Mouse (Mus musculus) lung, postnatal 4 days (tissue): ENCODE results near the gene Maml2.

ENCODE experiments used
- DNase-seq, 2 experiments: peaks; one replicate each; pipeline ENCODE4 v3.0.0; 2021

Gene Maml2

DNA sequence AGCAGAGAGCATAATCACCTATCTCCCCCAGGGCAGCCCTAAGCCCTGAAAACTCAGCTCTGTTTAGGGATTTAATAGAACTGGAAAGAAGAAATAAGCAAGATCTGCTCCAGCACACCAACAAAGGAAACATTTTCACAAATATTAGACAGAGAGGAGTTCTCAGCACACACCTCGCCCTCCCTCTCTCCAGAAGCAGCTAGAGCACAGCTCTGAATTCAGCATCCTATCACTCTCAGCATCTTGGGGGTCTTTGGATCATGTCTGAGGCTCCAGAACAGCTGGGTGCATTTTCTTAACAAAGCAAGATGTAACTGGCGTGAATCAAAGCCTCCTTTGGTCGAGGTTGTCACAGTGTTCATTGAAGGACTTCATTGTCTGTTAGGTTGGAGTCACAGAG, 12.5 kb downstream of the Maml2 start:
- DNase-seq: no peak

DNA sequence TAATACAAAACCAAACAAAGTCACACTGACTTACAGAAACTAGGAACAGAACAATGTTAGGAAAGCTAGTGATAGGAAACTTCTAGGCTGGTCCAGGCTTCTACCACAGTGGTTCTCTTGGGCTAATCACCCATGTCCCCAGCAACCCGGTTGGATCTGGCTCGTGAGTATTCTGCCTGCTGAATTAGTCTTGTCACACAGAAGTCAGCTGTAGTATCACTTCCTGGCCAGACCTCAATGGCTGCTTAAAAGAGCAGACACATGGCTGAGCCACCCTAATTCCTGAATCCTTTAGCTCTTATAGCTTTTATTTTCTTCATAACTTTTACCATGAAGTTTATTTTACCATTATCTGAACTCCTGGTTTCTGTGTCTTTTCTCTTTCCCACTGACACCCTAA, 13.3 kb downstream of the Maml2 start:
- DNase-seq: no peak

GRCm38 (mm10) chr9:13313923-13314322, 16.2 kb downstream of the Maml2 start:
- no peak for DNase-seq

- no peak for DNase-seq
Observed at GRCm38 (mm10) chr9:13314577-13315004, 16.8 kb downstream of the Maml2 start.

DNA sequence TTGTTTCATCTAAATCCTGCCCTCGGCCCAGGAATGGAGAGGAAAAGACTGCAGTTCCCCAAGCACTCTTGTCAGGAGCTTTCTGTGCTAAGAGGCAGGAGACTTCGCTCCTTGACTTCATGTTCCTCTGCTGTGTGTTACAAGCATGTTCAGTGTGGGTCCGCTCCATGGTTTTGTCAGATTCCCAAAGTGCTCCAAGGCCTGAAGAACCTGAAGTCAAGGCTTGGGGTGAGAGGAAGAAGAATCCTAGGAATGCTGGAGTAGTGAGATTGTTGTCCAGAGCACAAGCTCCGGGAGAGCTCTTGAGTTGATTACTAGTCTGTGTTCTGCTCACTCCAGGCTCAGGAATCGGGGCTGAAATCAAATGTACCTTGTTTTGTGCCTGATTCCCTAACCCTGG, 17.6 kb downstream of the Maml2 start:
- DNase-seq: peak in 1 of 2 experiments; percentile 40

DNA sequence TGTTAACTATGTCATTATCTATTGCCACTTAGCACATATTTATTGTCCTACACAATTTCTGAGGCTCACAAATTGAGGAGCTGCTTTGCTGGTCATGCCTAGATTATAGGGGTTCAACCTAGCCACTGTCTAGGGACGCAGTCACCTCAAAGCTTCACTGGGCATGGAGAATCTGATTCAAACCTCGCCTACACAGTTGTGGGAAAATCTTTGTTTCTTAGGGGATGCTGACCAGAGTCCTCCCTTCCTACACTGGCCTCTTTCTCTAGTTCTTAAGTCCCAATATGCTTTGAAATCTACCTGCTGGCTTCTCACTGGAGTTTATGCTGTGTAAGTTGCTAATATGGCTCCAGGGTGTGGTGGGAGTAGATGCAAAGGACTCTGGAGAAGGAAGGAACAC, 21.8 kb downstream of the Maml2 start:
- no peak for DNase-seq

GRCm38 (mm10) chr9:13320800-13321364, 23.1 kb downstream of the Maml2 start:
- DNase-seq: no peak

- DNase-seq: no peak
Observed at GRCm38 (mm10) chr9:13323074-13323473, 25.3 kb downstream of the Maml2 start.

DNA sequence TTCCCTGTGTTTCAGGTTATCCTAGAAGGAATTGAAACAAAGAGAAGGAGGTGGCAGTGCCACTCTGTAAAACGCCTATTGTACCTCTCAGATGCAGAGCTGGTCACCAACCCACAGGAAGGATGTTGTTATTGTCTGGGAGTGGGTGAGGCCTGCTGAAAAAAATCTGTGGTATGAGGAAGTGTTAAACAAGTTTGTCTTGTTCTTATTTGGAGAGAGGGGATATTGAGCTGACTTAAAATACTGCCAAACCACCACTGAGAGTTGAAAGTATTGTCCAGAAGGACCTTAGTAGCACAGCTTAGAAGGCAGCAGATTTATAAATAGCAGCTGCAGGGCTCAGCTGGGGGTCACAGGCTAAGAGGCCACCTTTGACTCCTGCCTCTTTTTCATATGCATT, 25.9 kb downstream of the Maml2 start:
- peak; percentile 33 to 41 for DNase-seq

GRCm38 (mm10) chr9:13414230-13414766, 116.5 kb downstream of the Maml2 start:
- no peak for DNase-seq

DNA sequence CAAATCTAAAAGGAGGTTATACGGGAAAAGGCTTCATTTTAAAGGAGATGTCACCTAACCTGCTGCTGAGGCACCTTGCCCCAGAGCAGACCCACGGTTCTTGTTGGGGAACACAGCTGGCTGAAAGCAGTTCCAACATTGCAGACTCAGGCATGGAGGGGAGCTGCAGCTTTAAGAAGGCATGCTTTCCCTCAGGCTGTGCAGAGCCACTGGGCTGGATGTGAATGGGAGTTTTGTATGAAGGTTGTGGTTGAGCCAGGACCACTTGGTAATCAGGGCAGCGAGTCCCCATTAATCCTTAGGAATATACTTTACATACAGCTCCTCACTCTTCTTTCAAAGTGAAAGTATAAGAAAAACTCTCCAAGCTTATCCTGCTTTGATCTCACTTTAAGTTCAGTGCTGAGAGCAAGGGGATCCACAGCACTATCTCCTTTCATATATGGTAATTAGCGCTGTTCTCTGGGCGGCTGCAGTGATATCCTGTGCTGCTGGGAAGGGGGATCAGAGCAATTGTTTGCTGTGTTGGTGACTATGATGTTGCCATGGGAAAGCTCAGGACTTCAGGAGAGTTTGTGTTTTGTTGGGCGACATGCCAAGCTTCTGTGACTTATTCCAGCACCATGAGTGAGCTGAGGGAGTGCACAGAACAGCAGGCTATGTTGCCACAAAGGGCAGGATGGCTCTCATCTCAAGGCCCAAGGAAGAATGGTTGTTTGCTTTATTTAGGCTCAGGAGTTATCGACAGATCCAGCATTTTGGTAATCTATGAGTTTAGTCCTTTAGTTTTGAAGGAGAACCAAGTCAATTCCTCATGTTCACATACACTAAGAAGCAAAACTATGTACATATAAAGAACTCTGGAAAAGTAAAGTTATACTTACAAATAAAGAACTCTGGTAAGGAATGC, 127.5 kb downstream of the Maml2 start:
- DNase-seq: peak; percentile 78 to 82

DNA sequence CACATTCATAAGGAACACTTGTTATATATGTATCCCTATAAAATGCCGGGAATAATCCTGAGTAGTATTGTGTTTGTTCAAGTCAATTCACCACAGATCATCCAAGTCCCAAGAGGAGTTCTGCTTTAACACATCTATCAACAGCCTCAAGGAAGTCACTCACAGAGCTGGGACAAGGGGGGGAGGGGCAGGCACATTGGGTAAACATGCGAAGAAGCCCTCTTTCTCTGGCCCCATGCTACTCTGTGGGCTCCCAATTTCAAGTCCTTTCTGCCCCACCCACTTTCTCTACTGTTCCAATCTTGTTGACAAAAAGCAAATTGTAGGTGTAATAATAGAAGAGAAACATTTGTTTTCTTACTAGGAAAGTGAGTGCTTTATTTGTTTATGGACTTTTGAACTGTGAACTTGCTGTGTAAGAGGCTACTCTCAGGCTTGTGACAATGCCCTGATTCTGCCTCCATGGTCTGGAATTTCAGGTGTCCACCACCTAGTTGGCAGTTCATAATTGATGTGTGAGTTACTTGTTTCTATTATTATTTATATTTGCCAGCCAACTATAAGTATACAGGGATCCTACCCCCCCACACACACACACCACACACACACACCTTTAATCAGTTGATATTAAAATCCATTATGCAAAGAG, 131.8 kb downstream of the Maml2 start:
- no peak for DNase-seq

- peak in 1 of 2 experiments; percentile 27 for DNase-seq
Observed at GRCm38 (mm10) chr9:13430302-13430701, 132.5 kb downstream of the Maml2 start.

- no peak for DNase-seq
Observed at GRCm38 (mm10) chr9:13430744-13431143, 133.0 kb downstream of the Maml2 start.

DNA sequence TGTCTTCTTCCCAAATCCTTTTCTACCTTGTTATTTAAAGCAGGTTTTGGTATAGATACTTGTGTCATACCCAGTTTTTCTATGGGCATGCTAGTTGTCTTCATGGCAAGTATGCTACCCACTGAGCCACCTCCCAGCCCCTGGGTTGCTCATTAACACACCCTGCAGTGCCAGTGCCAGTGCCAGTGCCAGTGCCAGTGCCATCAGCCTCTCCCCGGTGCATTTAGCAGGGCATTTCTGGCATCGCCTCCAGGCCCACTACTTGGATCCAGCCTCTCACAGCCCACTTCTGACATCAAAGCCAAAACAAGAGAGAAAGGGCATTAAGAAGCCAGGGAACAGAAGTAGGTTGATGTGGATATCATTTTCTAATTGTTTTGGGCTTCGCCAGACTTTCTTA, 133.9 kb downstream of the Maml2 start:
- DNase-seq: no peak

- DNase-seq: no peak
Observed at GRCm38 (mm10) chr9:13433501-13434090, 135.8 kb downstream of the Maml2 start.

GRCm38 (mm10) chr9:13440911-13441310, 143.2 kb downstream of the Maml2 start:
- no peak for DNase-seq

- no peak for DNase-seq
Observed at GRCm38 (mm10) chr9:13442012-13442735, 144.4 kb downstream of the Maml2 start.

- no peak for DNase-seq
Observed at GRCm38 (mm10) chr9:13443484-13444211, 145.9 kb downstream of the Maml2 start.

DNA sequence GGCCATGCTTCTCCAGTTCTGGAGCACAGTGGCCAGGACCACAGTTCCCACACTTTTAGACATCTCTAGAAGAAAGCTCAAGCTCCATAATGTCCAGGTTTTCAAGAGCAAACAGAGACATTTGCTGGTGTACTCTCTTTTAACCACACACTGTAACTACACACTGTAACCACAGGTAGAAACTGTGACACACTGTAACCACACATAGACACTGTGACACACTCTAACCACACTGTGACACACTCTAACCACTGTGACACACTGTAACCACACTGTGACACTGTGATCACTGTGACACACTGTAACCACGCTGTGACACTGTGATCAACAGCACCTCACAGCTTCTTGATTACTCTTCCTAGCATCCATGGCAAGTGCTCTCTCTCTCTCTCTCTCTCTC, 148.5 kb downstream of the Maml2 start:
- DNase-seq: no peak

DNA sequence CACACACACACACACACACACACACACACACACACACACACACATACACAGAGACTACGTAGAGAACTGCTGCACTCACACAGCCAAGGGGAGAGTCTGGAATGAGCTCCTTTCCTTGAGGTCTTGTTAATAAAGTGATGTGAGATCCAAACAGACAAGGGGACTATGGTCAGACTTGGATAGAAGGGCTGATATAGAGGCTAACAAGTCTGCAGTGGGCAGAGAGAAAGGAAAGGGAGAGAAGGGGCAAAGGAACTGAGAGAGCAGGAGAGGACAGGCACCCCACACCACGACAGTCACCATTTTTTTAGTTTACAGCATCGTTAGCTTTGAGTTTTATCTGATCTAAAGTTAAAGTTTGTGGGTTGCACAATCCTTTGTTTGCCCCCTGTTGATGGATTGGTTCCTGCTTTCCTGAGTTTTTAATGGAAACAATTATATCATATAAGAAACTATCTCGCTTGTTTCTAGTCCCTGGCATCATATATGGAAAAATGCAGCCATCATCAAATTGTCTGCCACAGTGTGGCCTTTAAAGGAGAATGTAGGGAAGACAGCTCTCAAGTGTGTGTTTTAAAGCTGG, 149.0 kb downstream of the Maml2 start, which contains the start of gene Gm17571:
TSS of gene Gm17571 (minus strand) at position 51 of the 583 bp plus-strand sequence.
- no peak for DNase-seq
